Mouse (Mus musculus) kidney, embryonic 16.5 days (tissue): ENCODE data around the gene C2cd2. TPM values are rescaled to one million over a fixed set of nuclear protein-coding genes. Genes with fewer than 3 reads are reported as not detected.

Experiments used
- ATAC-seq: fragments of 200-750 bp; cut with Nextera tagmentation; 2 replicates; pipeline ENCODE4 v1.8.0; 2017; ENCODE audit warnings: moderate TSS enrichment; ENCODE audit not compliant: low FRiP score, low TSS enrichment
- H3K27ac ChIP-seq: fragments of 300-500 bp; sonication (generic); 2 replicates; pipeline ENCODE4 v1.5.1; 2014; ENCODE audit warnings: low read length
- H3K27me3 ChIP-seq: fragments of 300-500 bp; sonication (generic); 2 replicates; pipeline ENCODE4 v1.6.1; 2014; ENCODE audit warnings: low read length, control low read depth, mixed read lengths; ENCODE audit not compliant: insufficient read depth
- H3K36me3 ChIP-seq: fragments of 300-500 bp; sonication (generic); 2 replicates; pipeline ENCODE4 v1.6.1; 2014; ENCODE audit warnings: low read length, control low read depth, mixed read lengths; ENCODE audit not compliant: insufficient read depth
- H3K4me1 ChIP-seq: fragments of 300-500 bp; sonication (generic); 2 replicates; pipeline ENCODE4 v1.6.1; 2014; ENCODE audit warnings: low read length, control low read depth, mixed read lengths; ENCODE audit not compliant: insufficient read depth
- H3K4me2 ChIP-seq: fragments of 300-500 bp; sonication (generic); replicated peaks from 2 replicates; pipeline ENCODE4 v1.6.1; 2014; ENCODE audit warnings: low read depth, low read length
- H3K4me3 ChIP-seq: fragments of 300-500 bp; sonication (generic); 2 replicates; pipeline ENCODE4 v1.5.1; 2014; ENCODE audit warnings: mild to moderate bottlenecking, low read length
- H3K9ac ChIP-seq: fragments of 300-500 bp; sonication (generic); replicated peaks from 2 replicates; pipeline ENCODE4 v1.6.1; 2014; ENCODE audit warnings: low read length
- H3K9me3 ChIP-seq: fragments of 300-500 bp; sonication (generic); 2 replicates; pipeline ENCODE4 v1.6.1; 2016; ENCODE audit warnings: low read length, control low read depth
- WGBS: fragments of 180-500 bp; shearing (Covaris S2); extraction: QIAGEN DNeasy Blood & Tissue Kit; methylation state at CpG from one replicate; pipeline ENCODE4 v1.1.7; 2014; 5-methylcytosine and 5-hydroxymethylcytosine counted together
- polyA plus RNA-seq: library from polyadenylated mRNA; unstranded; fragments of >200 nt; fragmentation: Nextera tagmentation; extraction: Ambion mirVana; gene quantifications from 2 replicates; pipeline ENCODE4 v1.2.1, GENCODE M21; 2015

The C2cd2 gene
- polyA plus RNA-seq, 1 experiment from 2014 or later = 16.7 TPM

GRCm38 (mm10) chr16:97905449-97905991, 56.9 kb downstream of the C2cd2 start:
- no peaks in the 10 kb centered on the region for H3K9me3 ChIP-seq
- H3K4me1 ChIP-seq = no peaks in the 10 kb centered on the region
- no peak overlapping the region for H3K27ac ChIP-seq
- no peak for ATAC-seq
- 0 out of 2 replicates have a peak, but pooled peaks cover 6% of the 10 kb centered on the region for H3K36me3 ChIP-seq
- 86% methylated on average over 2 of the region's 2 CpGs for WGBS
- no peak overlapping the region for H3K9ac ChIP-seq
- H3K4me3 ChIP-seq = no peak overlapping the region
- H3K4me2 ChIP-seq = no peak overlapping the region
- H3K27me3 ChIP-seq = no peaks in the 10 kb centered on the region

- no peak for ATAC-seq
- H3K27me3 ChIP-seq = no peaks in the 10 kb centered on the region
- no peaks in the 10 kb centered on the region for H3K4me1 ChIP-seq
- 70% methylated on average over 3 of the region's 3 CpGs for WGBS
- H3K9me3 ChIP-seq = no peaks in the 10 kb centered on the region
- H3K27ac ChIP-seq = no peak overlapping the region
- no peak overlapping the region for H3K4me2 ChIP-seq
- H3K36me3 ChIP-seq = 0 out of 2 replicates have a peak, but pooled peaks cover 6% of the 10 kb centered on the region
- H3K4me3 ChIP-seq = no peak overlapping the region
- H3K9ac ChIP-seq = no peak overlapping the region
Observed at GRCm38 (mm10) chr16:97904035-97904434, 58.4 kb downstream of the C2cd2 start.

- Histone ChIP-seq H3K36me3 (0 out of 2 replicates have a peak, but pooled peaks cover 6% of the 10 kb centered on the region), H3K4me3 (no peak overlapping the region), H3K27me3 (no peaks in the 10 kb centered on the region), H3K27ac (peak overlapping the region; percentile 11; the same call in 1 of the 2 replicates), H3K4me1 (no peaks in the 10 kb centered on the region), H3K9me3 (no peaks in the 10 kb centered on the region), H3K9ac (no peak overlapping the region), H3K4me2 (no peak overlapping the region)
- ATAC-seq = no peak
- 54% methylated on average over 5 of the region's 5 CpGs for WGBS
Observed at GRCm38 (mm10) chr16:97897346-97898024, 64.9 kb downstream of the C2cd2 start.

- H3K9me3 ChIP-seq = no peaks in the 10 kb centered on the region
- H3K4me1 ChIP-seq = no peaks in the 10 kb centered on the region
- H3K27me3 ChIP-seq = no peaks in the 10 kb centered on the region
- H3K4me3 ChIP-seq = no peak overlapping the region
- H3K27ac ChIP-seq = no peak overlapping the region
- H3K36me3 ChIP-seq = peaks cover 12% of the 10 kb centered on the region; the same call in 1 of the 2 replicates
- H3K4me2 ChIP-seq = no peak overlapping the region
- ATAC-seq = no peak
- no peak overlapping the region for H3K9ac ChIP-seq
Observed at GRCm38 (mm10) chr16:97887762-97888161, 74.6 kb downstream of the C2cd2 start.

- H3K4me1 ChIP-seq = no peaks in the 10 kb centered on the region
- no peak overlapping the region for H3K9ac ChIP-seq
- WGBS = 86% methylated on average over 1 of the region's 1 CpGs
- no peaks in the 10 kb centered on the region for H3K27me3 ChIP-seq
- no peak overlapping the region for H3K4me3 ChIP-seq
- H3K4me2 ChIP-seq = no peak overlapping the region
- no peak for ATAC-seq
- no peaks in the 10 kb centered on the region for H3K9me3 ChIP-seq
- H3K36me3 ChIP-seq = peaks cover 9% of the 10 kb centered on the region
- H3K27ac ChIP-seq = no peak overlapping the region
Observed at GRCm38 (mm10) chr16:97883696-97884095, 78.7 kb downstream of the C2cd2 start.

- ATAC-seq = no peak
- no peak overlapping the region for H3K4me3 ChIP-seq
Observed at GRCm38 (mm10) chr16:97882891-97883290, 79.5 kb downstream of the C2cd2 start.

GRCm38 (mm10) chr16:97879134-97879533, 83.3 kb downstream of the C2cd2 start:
- WGBS = 75% methylated on average over 1 of the region's 1 CpGs

More at GRCm38 (mm10) chr16:97882891-97883290, 79.5 kb downstream of the C2cd2 start:
- no peak overlapping the region for H3K9ac ChIP-seq
- H3K27ac ChIP-seq = no peak overlapping the region
- no peak overlapping the region for H3K4me2 ChIP-seq
- H3K27me3 ChIP-seq = no peaks in the 10 kb centered on the region
- no peaks in the 10 kb centered on the region for H3K4me1 ChIP-seq
- H3K36me3 ChIP-seq = peaks cover 9% of the 10 kb centered on the region
- H3K9me3 ChIP-seq = no peaks in the 10 kb centered on the region

GRCm38 (mm10) chr16:97877502-97877901, 84.9 kb downstream of the C2cd2 start:
- no peak overlapping the region for H3K4me2 ChIP-seq
- H3K36me3 ChIP-seq = peaks cover 18% of the 10 kb centered on the region
- no peak for ATAC-seq
- H3K27me3 ChIP-seq = no peaks in the 10 kb centered on the region
- H3K27ac ChIP-seq = no peak overlapping the region
- H3K9me3 ChIP-seq = no peaks in the 10 kb centered on the region
- 92% methylated on average over 3 of the region's 3 CpGs for WGBS
- H3K9ac ChIP-seq = no peak overlapping the region
- no peak overlapping the region for H3K4me3 ChIP-seq
- no peaks in the 10 kb centered on the region for H3K4me1 ChIP-seq

More at GRCm38 (mm10) chr16:97879134-97879533, 83.3 kb downstream of the C2cd2 start:
- Histone ChIP-seq H3K36me3 (peaks cover 9% of the 10 kb centered on the region), H3K27ac (no peak overlapping the region), H3K4me2 (no peak overlapping the region), H3K4me3 (no peak overlapping the region), H3K9ac (no peak overlapping the region), H3K27me3 (no peaks in the 10 kb centered on the region), H3K4me1 (no peaks in the 10 kb centered on the region), H3K9me3 (no peaks in the 10 kb centered on the region)
- no peak for ATAC-seq

- no peak overlapping the region for H3K4me2 ChIP-seq
- WGBS = 89% methylated on average over 4 of the region's 4 CpGs
Observed at GRCm38 (mm10) chr16:97875101-97875500, 87.3 kb downstream of the C2cd2 start.

GRCm38 (mm10) chr16:97874376-97874775, 88.0 kb downstream of the C2cd2 start:
- no peaks in the 10 kb centered on the region for H3K9me3 ChIP-seq
- ATAC-seq = no peak
- peaks cover 13% of the 10 kb centered on the region; the same call in 1 of the 2 replicates for H3K36me3 ChIP-seq
- no peak overlapping the region for H3K9ac ChIP-seq
- H3K27ac ChIP-seq = no peak overlapping the region
- H3K4me2 ChIP-seq = no peak overlapping the region
- 0 out of 2 replicates have a peak, but pooled peaks cover 3% of the 10 kb centered on the region for H3K4me1 ChIP-seq
- 37% methylated on average over 1 of the region's 1 CpGs for WGBS
- H3K27me3 ChIP-seq = no peaks in the 10 kb centered on the region
- no peak overlapping the region for H3K4me3 ChIP-seq

More at GRCm38 (mm10) chr16:97875101-97875500, 87.3 kb downstream of the C2cd2 start:
- no peak for ATAC-seq
- Histone ChIP-seq H3K9me3 (no peaks in the 10 kb centered on the region), H3K36me3 (peaks cover 18% of the 10 kb centered on the region), H3K4me1 (0 out of 2 replicates have a peak, but pooled peaks cover 3% of the 10 kb centered on the region), H3K4me3 (no peak overlapping the region), H3K9ac (no peak overlapping the region), H3K27ac (no peak overlapping the region), H3K27me3 (no peaks in the 10 kb centered on the region)
